Mouse (Mus musculus): ENCODE measurements around the gene Spata16. TPM values are rescaled to one million over a fixed set of nuclear protein-coding genes. Genes with fewer than 3 reads are reported as not detected.

Spata16 gene
- polyA plus RNA-seq, 1 experiment from 2014 or later, result not detected

DNA sequence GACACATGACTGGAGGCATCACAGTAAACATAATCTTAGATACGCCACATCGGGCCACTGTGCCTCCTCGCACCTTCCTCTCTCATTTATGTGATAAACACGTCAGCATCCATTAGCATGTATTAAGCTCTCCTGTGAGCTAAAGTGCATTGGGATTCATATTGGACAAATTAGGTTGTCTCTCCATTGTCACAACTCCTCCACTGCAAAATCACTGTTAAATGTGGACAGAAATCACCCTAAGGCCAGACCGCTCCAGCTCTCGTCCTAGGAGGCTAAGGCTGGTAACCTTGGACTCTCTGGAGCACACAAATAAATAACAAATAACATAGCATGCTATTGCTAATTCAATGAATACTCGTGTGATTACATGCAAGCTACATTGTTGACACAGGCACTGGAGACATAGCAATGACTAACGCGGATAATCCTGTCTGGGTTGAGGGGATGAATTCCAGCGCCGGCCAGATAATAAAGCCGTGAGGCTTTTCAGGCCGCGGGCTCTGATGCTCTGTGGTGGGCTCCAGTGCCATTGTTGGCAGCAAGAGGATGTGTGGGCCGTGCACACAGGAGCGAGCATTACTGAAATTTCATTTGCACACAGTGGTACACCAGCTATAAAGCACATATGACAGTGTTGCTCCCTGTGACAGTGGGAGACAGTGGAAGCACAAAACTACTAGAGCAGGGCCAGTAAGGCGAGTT lies 197.8 kb downstream of the Spata16 start:
- Histone ChIP-seq H3K27me3 (no peaks in the 10 kb centered on the region), H3K27ac (no peak overlapping the region), H3K4me3 (no peak overlapping the region), H3K9ac (no peak overlapping the region), H3K9me3 (no peaks in the 10 kb centered on the region), H3K4me1 (no peaks in the 10 kb centered on the region), H3K4me2 (replicated peaks) (no peak overlapping the region), H3K36me3 (no peaks in the 10 kb centered on the region)
- WGBS, result 85% methylated on average over 17 of the region's 17 CpGs
- no peak for ATAC-seq (ENCODE audit: insufficient number of reproducible peaks, insufficient read depth, low FRiP score, low TSS enrichment)

DNA sequence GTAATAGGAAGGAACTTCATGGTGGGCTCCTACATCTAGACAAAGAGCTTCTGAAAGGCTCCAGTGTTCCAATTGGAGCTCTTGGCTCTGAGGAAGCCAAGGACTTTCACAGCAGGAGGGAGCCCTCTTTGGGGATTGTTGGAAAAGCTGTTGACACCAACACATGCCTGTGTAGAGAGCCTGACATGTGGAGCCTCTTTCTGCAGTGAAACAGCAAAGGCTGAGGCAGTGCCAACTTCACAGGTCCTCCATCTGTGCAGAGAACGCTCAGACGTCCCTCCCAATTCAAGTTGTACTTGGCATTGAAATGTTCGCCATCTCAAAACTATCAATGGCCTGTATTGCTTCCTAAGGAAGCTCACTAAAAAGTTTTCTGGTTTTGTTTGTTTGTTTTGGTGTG lies 207.6 kb downstream of the Spata16 start:
- Histone ChIP-seq H3K27me3 (no peaks in the 10 kb centered on the region), H3K9ac (no peak overlapping the region), H3K4me3 (no peak overlapping the region), H3K9me3 (no peaks in the 10 kb centered on the region), H3K4me2 (replicated peaks) (no peak overlapping the region), H3K27ac (no peak overlapping the region), H3K4me1 (no peaks in the 10 kb centered on the region), H3K36me3 (no peaks in the 10 kb centered on the region)
- 87% methylated on average over 3 of the region's 3 CpGs for WGBS
- no peak for ATAC-seq (ENCODE audit: insufficient number of reproducible peaks, insufficient read depth, low FRiP score, low TSS enrichment)

DNA sequence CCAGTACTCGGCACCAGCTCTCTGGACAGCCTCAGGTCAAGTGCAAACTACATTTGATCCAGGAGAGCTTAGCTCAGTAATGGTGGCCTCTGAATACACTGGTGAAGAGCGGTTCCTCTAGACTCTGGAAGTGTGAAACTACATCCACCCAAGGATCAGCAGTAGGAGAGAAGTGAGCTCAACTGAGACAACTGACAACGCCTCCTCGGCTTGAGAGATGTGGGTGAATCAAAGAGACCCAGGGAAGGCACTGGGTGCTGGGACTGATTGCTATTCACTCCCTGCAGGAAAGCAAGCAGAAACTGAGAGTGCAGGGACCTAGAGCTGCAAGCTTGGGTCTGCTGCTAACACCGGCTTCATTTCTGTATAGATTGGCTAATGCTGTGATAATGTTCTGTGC lies 210.5 kb downstream of the Spata16 start:
- H3K4me2 ChIP-seq (replicated peaks), result no peak overlapping the region
- no peak overlapping the region for H3K9ac ChIP-seq
- 81% methylated on average over 5 of the region's 5 CpGs for WGBS
- no peak overlapping the region for H3K4me3 ChIP-seq
- no peak overlapping the region for H3K27ac ChIP-seq
- H3K27me3 ChIP-seq, result no peaks in the 10 kb centered on the region
- no peaks in the 10 kb centered on the region for H3K9me3 ChIP-seq
- no peak for ATAC-seq (ENCODE audit: insufficient number of reproducible peaks, insufficient read depth, low FRiP score, low TSS enrichment)
- no peaks in the 10 kb centered on the region for H3K36me3 ChIP-seq
- H3K4me1 ChIP-seq, result no peaks in the 10 kb centered on the region

DNA sequence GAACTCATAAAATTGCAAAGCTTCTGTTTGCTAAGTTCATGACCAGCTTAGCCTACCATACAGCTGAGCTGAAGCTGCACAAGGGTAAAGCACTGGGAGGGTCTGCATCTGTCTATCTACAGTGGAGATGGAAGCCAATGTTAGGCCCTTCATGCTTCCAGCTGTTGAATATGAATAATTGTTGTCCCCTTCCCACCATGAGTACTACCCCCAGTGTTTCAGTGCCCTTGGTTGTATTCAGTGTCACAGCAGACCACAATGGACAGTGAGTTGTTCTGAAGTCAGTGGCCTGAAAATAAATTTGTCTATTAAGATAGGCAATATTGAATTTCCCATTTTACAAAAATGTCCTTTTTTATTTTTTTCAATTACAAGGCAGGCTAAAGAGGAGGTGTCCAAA lies 212.8 kb downstream of the Spata16 start:
- no peak overlapping the region for H3K27ac ChIP-seq
- H3K27me3 ChIP-seq, result no peaks in the 10 kb centered on the region
- H3K4me1 ChIP-seq, result no peaks in the 10 kb centered on the region
- no peaks in the 10 kb centered on the region for H3K36me3 ChIP-seq
- no peak for ATAC-seq (ENCODE audit: insufficient number of reproducible peaks, insufficient read depth, low FRiP score, low TSS enrichment)
- no peak overlapping the region for H3K9ac ChIP-seq
- H3K4me2 ChIP-seq (replicated peaks), result no peak overlapping the region
- no peaks in the 10 kb centered on the region for H3K9me3 ChIP-seq
- H3K4me3 ChIP-seq, result no peak overlapping the region

DNA sequence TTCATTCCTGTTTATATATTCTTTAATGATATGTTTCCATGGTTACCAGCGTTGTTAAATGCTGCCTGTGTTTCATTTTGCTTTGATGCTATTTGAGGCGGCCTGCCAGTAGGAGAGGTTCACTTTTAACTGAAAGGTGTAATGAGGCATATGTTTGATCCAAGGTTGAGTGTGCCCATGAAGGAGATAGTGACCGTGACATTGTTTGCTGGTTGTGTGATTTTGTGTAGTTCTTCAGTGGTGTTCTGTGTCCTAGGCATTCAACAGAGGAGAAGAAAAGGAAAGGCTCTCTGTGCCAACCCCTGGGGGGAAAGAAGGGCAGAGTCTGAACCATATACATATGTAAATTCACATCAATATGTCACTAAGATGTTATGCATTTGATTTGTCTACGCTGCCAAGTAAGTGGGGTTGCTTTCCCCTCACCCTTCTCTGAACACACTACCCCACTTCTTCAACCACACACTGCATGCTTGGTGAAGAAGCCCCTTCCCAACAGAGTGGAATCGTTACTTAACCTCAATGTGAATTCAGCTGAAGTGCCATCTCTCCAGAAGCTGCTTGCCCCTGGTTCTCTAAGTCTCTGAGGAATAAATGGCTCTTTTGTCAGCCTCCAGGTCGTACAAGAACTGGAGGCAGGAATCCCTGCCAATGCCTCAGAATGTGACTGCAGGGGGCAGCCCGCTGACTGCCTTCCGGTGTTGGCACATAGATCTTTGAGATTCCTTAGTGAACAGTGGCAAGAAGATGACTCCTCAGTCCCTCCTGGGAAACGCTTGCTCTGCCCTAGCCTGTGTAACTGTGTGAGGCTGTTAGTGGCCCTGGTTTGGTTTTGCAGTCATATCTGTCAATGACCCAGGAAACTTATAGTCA lies 213.5 kb downstream of the Spata16 start:
- no peaks in the 10 kb centered on the region for H3K36me3 ChIP-seq
- no peak overlapping the region for H3K27ac ChIP-seq
- H3K4me3 ChIP-seq, result no peak overlapping the region
- no peaks in the 10 kb centered on the region for H3K4me1 ChIP-seq
- no peak overlapping the region for H3K9ac ChIP-seq
- WGBS, result 43% methylated on average over 9 of the region's 9 CpGs
- no peak for ATAC-seq (ENCODE audit: insufficient number of reproducible peaks, insufficient read depth, low FRiP score, low TSS enrichment)
- H3K9me3 ChIP-seq, result no peaks in the 10 kb centered on the region
- H3K27me3 ChIP-seq, result no peaks in the 10 kb centered on the region
- no peak overlapping the region for H3K4me2 ChIP-seq (replicated peaks)

DNA sequence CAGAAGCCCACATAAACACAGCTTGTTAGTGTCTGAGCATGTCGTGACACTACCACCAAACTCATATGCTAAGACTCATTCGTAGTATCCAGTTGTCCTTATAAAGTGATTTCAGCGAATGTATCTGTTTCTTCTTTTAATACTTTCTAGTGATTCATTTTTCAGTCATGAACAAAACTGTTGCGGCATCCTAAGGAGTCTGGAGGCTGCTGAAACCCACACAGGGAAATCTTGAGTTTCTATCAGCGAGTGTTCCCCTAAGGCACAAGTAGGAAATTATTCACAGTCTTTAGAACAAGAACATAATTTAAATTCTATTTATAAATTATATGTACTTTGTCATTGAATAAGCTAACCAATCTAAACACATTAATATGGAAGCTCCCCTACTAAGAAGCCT lies 216.1 kb downstream of the Spata16 start:
- Histone ChIP-seq H3K4me2 (replicated peaks) (no peak overlapping the region), H3K27me3 (no peaks in the 10 kb centered on the region), H3K27ac (no peak overlapping the region), H3K36me3 (no peaks in the 10 kb centered on the region), H3K4me1 (no peaks in the 10 kb centered on the region), H3K9me3 (no peaks in the 10 kb centered on the region), H3K9ac (no peak overlapping the region), H3K4me3 (no peak overlapping the region)
- no peak for ATAC-seq (ENCODE audit: insufficient number of reproducible peaks, insufficient read depth, low FRiP score, low TSS enrichment)
- WGBS, result 87% methylated on average over 5 of the region's 5 CpGs

DNA sequence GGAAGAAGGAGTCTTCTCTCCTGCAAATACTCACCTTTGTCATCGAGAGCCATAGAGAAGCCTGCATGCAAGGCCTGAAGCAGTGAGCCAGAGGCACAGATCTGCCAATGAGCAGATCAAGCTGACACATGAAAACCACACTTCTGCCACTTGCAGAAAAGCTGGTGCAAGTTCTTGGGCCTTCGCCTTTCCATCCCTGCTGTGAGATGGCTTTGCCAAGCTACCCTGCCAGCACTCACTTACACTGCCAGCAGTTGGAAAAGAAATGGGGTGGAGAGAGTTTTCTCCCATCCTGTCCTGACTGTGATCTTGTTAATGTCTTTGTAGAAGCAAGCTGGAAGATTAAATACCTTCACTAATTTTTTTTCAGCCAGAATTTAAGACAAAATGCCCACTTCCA lies 237.3 kb downstream of the Spata16 start:
- no peaks in the 10 kb centered on the region for H3K9me3 ChIP-seq
- no peak for ATAC-seq (ENCODE audit: insufficient number of reproducible peaks, insufficient read depth, low FRiP score, low TSS enrichment)
- H3K4me2 ChIP-seq (replicated peaks), result no peak overlapping the region
- no peak overlapping the region for H3K4me3 ChIP-seq
- H3K9ac ChIP-seq, result no peak overlapping the region
- H3K27ac ChIP-seq, result no peak overlapping the region
- no peaks in the 10 kb centered on the region for H3K36me3 ChIP-seq
- WGBS, result 87% methylated on average over 2 of the region's 2 CpGs
- no peaks in the 10 kb centered on the region for H3K27me3 ChIP-seq
- no peaks in the 10 kb centered on the region for H3K4me1 ChIP-seq

DNA sequence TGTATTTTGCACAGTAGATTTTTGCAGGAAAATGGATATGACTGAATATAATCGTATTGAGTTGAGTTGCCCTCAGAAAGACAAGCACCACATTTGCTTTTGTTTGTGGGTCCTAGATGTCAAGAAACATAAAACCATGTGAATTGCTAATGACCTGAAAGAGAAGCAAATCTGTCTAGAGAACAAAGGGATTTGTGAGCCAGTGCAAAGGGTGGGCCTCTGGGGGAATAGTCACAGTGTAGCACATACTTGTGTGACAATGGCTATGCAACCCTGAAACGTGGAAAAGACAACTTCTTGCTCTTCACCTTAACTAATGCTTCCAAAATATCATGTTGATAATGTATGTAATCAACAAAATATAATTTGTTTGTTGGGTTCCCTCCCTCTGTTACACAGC lies 239.9 kb downstream of the Spata16 start:
- H3K9ac ChIP-seq, result no peak overlapping the region
- H3K36me3 ChIP-seq, result no peaks in the 10 kb centered on the region
- WGBS, result 58% methylated on average over 2 of the region's 2 CpGs
- no peaks in the 10 kb centered on the region for H3K4me1 ChIP-seq
- no peak overlapping the region for H3K27ac ChIP-seq
- no peak overlapping the region for H3K4me2 ChIP-seq (replicated peaks)
- no peaks in the 10 kb centered on the region for H3K9me3 ChIP-seq
- ATAC-seq (ENCODE audit: insufficient number of reproducible peaks, insufficient read depth, low FRiP score, low TSS enrichment), result no peak
- no peak overlapping the region for H3K4me3 ChIP-seq
- no peaks in the 10 kb centered on the region for H3K27me3 ChIP-seq

DNA sequence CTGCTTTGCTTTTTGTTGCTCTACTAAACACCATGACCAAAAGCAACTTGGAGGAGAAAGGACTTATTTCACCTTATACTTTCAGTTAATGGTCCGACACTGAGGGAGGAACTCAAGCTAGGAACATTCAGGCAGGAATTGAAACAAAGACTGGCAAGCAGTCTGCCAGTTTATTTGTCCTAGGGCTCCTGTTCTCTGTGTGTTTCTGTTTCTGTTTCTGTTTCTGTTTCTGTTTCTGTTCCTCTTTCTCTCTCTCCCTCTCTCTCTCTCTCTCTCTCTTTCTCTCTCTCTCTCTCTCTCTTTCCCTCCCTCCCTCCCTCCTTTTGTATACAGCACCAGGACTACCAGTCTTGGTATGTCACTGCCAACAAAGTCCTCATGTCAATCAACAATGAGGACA lies 279.2 kb downstream of the Spata16 start:
- H3K4me3 ChIP-seq, result no peak overlapping the region
- H3K9me3 ChIP-seq, result no peaks in the 10 kb centered on the region
- H3K27ac ChIP-seq, result no peak overlapping the region
- ATAC-seq (ENCODE audit: insufficient number of reproducible peaks, insufficient read depth, low FRiP score, low TSS enrichment), result no peak
- no peak overlapping the region for H3K9ac ChIP-seq
- no peaks in the 10 kb centered on the region for H3K4me1 ChIP-seq
- no peaks in the 10 kb centered on the region for H3K36me3 ChIP-seq
- H3K4me2 ChIP-seq (replicated peaks), result no peak overlapping the region
- WGBS, result 84% methylated on average over 1 of the region's 1 CpGs
- H3K27me3 ChIP-seq, result no peaks in the 10 kb centered on the region

DNA sequence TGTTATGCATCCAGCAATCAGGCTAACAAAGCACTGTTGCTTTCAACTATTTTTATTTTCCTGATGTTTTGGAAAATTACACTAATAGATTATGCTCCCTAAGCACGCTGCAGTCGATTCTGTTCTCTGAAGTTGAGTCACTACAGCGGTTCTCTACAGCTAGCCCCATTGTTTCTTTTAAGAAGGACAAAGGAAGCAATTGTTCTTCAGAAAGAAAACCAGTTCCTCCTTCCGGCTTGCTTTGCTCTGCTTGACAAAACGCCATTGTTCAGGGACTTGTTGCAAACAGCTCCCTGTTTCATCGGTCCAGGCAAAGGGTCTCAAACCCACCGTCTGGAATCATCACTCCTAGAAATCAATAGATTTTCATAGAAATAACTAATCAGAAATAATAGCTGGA lies 283.6 kb downstream of the Spata16 start:
- H3K4me1 ChIP-seq, result no peaks in the 10 kb centered on the region
- 19% methylated on average over 7 of the region's 7 CpGs for WGBS
- no peak overlapping the region for H3K9ac ChIP-seq
- H3K27ac ChIP-seq, result no peak overlapping the region
- H3K4me2 ChIP-seq (replicated peaks), result no peak overlapping the region
- H3K27me3 ChIP-seq, result no peaks in the 10 kb centered on the region
- no peaks in the 10 kb centered on the region for H3K36me3 ChIP-seq
- no peaks in the 10 kb centered on the region; the same call in 1 of the 2 replicates for H3K9me3 ChIP-seq
- no peak for ATAC-seq (ENCODE audit: insufficient number of reproducible peaks, insufficient read depth, low FRiP score, low TSS enrichment)
- H3K4me3 ChIP-seq, result no peak overlapping the region

DNA sequence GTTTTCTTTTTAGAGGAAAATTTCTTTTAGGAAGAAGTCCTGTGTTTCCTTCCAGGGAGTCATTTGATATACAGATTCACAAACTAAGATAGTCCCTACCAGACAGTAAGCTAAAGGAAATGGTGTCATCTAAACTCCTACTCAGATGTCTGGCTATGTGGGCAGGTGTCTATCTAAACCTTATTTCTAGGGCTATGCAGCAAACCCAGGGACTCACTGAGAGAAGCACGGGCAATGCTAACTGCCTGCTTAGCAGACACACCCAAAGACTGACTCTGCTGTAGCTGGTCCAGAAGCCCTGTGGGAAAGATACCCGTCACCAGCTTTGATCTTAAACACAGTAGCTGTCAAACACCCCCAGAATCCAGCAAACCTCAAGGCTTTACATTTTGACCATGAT lies 284.2 kb downstream of the Spata16 start:
- WGBS, result 83% methylated on average over 2 of the region's 2 CpGs
- no peak for ATAC-seq (ENCODE audit: insufficient number of reproducible peaks, insufficient read depth, low FRiP score, low TSS enrichment)
- Histone ChIP-seq H3K4me1 (no peaks in the 10 kb centered on the region), H3K9me3 (no peaks in the 10 kb centered on the region; the same call in 1 of the 2 replicates), H3K36me3 (no peaks in the 10 kb centered on the region), H3K9ac (no peak overlapping the region), H3K27me3 (no peaks in the 10 kb centered on the region), H3K27ac (no peak overlapping the region), H3K4me3 (no peak overlapping the region), H3K4me2 (replicated peaks) (no peak overlapping the region)

DNA sequence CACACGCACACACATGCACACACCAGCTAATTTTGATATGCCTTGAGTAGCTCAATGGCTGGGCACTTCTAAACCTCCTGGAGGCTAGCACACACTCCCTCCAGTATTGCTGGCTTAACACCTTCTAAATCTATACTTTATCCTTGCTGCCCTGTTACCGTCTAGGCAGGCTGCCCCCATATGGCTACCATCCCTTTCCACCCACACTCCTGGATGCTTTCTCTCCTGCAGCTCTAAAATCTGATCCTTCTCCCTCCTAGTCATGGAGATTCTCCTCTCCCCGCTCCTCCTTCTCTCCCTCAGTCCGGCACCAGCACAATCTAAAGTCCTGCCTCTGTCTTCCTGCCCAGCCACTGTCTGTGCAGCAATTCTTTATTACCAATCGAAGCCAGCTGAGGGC lies 286.0 kb downstream of the Spata16 start:
- no peaks in the 10 kb centered on the region for H3K4me1 ChIP-seq

More for the DNA sequence above, 286.0 kb downstream of the Spata16 start:
- H3K9me3 ChIP-seq, result no peaks in the 10 kb centered on the region; the same call in 1 of the 2 replicates
- no peak for ATAC-seq (ENCODE audit: insufficient number of reproducible peaks, insufficient read depth, low FRiP score, low TSS enrichment)
- H3K36me3 ChIP-seq, result no peaks in the 10 kb centered on the region
- WGBS, result 76% methylated on average over 5 of the region's 5 CpGs
- H3K4me3 ChIP-seq, result no peak overlapping the region
- H3K27ac ChIP-seq, result no peak overlapping the region
- no peaks in the 10 kb centered on the region for H3K27me3 ChIP-seq
- no peak overlapping the region for H3K4me2 ChIP-seq (replicated peaks)
- H3K9ac ChIP-seq, result no peak overlapping the region

All from embryonic facial prominence, embryonic 12.5 days (tissue).